In the genomic region with DNA sequence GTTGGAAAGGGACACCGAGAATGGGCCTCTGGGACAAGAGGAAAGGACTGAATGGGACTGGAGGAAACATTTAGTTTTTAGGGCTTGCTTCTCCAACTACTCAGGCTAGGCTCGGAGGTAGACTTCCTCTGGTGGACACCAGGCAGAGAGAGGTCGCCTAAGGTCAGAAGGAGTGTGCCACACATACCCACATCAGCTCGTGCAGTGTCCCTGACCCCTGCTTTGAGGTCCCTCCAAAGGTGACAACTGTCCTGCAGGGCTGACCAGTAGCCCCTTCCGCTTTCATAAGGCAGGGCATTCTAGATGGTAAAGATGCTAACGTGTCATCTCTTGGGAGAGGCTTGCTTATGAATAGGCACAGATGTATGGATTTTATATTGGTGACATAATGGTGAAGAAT, we compare ENCODE assay signal across 9 mouse cellular contexts. TPM values are rescaled to one million over a fixed set of nuclear protein-coding genes. Genes with fewer than 3 reads are reported as not detected.
DNase-seq lines count a peak whose midpoint lies in the region; ATAC-seq and TF ChIP-seq lines count a peak whose summit lies in the region.
"Had no signal": no experiment of that assay in that cellular context is flagged by ENCODE, and none has a peak within 500 bp of the region (broad histone marks: within the 10 kb centered on the region; RNA-seq: fewer than 3 reads in every experiment).

No protein-coding gene starts in this region.

- H3K79me2 ChIP-seq in MEL (ENCODE audit: control insufficient read depth, insufficient read depth, low read length, poor library complexity) = peaks cover 3% of the 10 kb centered on the region; the same call in 1 of the 2 replicates

- intact Hi-C loops in heart, postnatal 25 days (cut with DNase I) = loop anchor here (2.0 to 10.0 kb wide), 2 partner anchors 119 to 201 kb away; no protein-coding TSS in a partner anchor

- no peak overlapping the region for H3K27ac ChIP-seq in MEL (ENCODE audit: control insufficient read depth, low read depth, low read length)
- peak overlapping the region; percentile 94; the same call in 1 of the 2 replicates for H3K27ac ChIP-seq in hindbrain, embryonic 12.5 days
- H3K27ac ChIP-seq in midbrain, embryonic 10.5 days (replicated peaks) = peak overlapping the region; percentile 91

- WGBS in hindbrain, embryonic 12.5 days = 52% methylated on average over 6 of the region's 6 CpGs
- WGBS in midbrain, embryonic 10.5 days = 62% methylated on average over 6 of the region's 6 CpGs

- TF ChIP-seq POLR2A in MEL (IDR thresholded peaks at IDR 0.05; ENCODE audit: control insufficient read depth in 1 of 2, insufficient read depth in 1 of 2, low read depth in 1 of 2, low read length in 2 of 2, poor library complexity in 1 of 2) = no peak

- no peak for TF ChIP-seq EP300 in MEL (IDR thresholded peaks at IDR 0.05; ENCODE audit: low read depth in 1 of 2, low read length in 2 of 2)

- H3K4me3 ChIP-seq in MEL (ENCODE audit: control insufficient read depth in 1 of 2, insufficient read depth in 1 of 2, low read depth in 2 of 2, low read length in 2 of 2) = peak overlapping the region; percentile 27 to 30; a peak in 3 of 4 replicates
- no peak overlapping the region for H3K4me3 ChIP-seq in hindbrain, embryonic 12.5 days
- peak overlapping the region; percentile 66; the same call in 1 of the 2 replicates for H3K4me3 ChIP-seq in midbrain, embryonic 10.5 days

- TF ChIP-seq RAD21 in MEL (IDR thresholded peaks at IDR 0.05; ENCODE audit: low read depth, low read length) = no peak

- ATAC-seq in hindbrain, embryonic 12.5 days (ENCODE audit: low FRiP score) = no peak

- H3K9me3 ChIP-seq in MEL (replicated peaks; ENCODE audit: insufficient read depth, low read length) = no peaks in the 10 kb centered on the region
- H3K9me3 ChIP-seq in hindbrain, embryonic 12.5 days (replicated peaks) = no peaks in the 10 kb centered on the region
- no peaks in the 10 kb centered on the region for H3K9me3 ChIP-seq in midbrain, embryonic 10.5 days (replicated peaks)

- peaks cover 0 to 4% of the 10 kb centered on the region in 2 experiments; a peak in 1 of 4 replicates for H3K36me3 ChIP-seq in MEL (ENCODE audit: control insufficient read depth in 1 of 2, insufficient read depth in 2 of 2, low read length in 2 of 2)
- peaks cover 17% of the 10 kb centered on the region for H3K36me3 ChIP-seq in hindbrain, embryonic 12.5 days
- H3K36me3 ChIP-seq in midbrain, embryonic 10.5 days = peaks cover 20% of the 10 kb centered on the region

- peak overlapping the region; percentile 87 for H3K4me2 ChIP-seq in hindbrain, embryonic 12.5 days (replicated peaks)

- peaks cover 0 to 14% of the 10 kb centered on the region in 2 experiments; a peak in 2 of 4 replicates for H3K4me1 ChIP-seq in MEL (ENCODE audit: control insufficient read depth in 1 of 2, insufficient read depth in 2 of 2, low read length in 2 of 2)
- peaks cover 21% of the 10 kb centered on the region for H3K4me1 ChIP-seq in hindbrain, embryonic 12.5 days
- H3K4me1 ChIP-seq in midbrain, embryonic 10.5 days = peaks cover 26% of the 10 kb centered on the region

- TF ChIP-seq CTCF in MEL (IDR thresholded peaks at IDR 0.05 in 2 of 3, conservative IDR thresholded peaks at IDR 0.05 in 1 of 3; ENCODE audit: control insufficient read depth in 1 of 3, insufficient read depth in 1 of 3, low read depth in 2 of 3, low read length in 3 of 3, poor library complexity in 1 of 3, severe bottlenecking in 1 of 3) = no peak

- DNase-seq in heart, adult 11 months = peak; percentile 92
- no peak for DNase-seq in heart, postnatal 25 days (ENCODE audit: low spot score)
- no peak for DNase-seq in MEL (ENCODE audit: low read depth, low spot score)
- no peak for DNase-seq in midbrain, embryonic 10.5 days (ENCODE audit: low spot score)
- no peak for DNase-seq in gastrocnemius, postnatal 4 days (ENCODE audit: low spot score in 2 of 2)
- no peak for DNase-seq in left cerebral cortex, adult 18-20 months (ENCODE audit: low spot score in 2 of 2)
- no peak for DNase-seq in cerebellum, adult 9-10 months

- peak overlapping the region; percentile 64 for H3K9ac ChIP-seq in MEL (ENCODE audit: control insufficient read depth, low read depth, low read length, poor library complexity, severe bottlenecking)
- peak overlapping the region; percentile 23; the same call in 1 of the 2 replicates for H3K9ac ChIP-seq in hindbrain, embryonic 12.5 days

- peaks cover 2 to 8% of the 10 kb centered on the region in 2 experiments; a peak in 3 of 4 replicates for H3K27me3 ChIP-seq in MEL (ENCODE audit: control insufficient read depth in 1 of 2, insufficient read depth in 2 of 2, low read length in 2 of 2)
- no peaks in the 10 kb centered on the region for H3K27me3 ChIP-seq in hindbrain, embryonic 12.5 days
- no peaks in the 10 kb centered on the region for H3K27me3 ChIP-seq in midbrain, embryonic 10.5 days (ENCODE audit: low read depth, poor library complexity, severe bottlenecking)

TF ChIP-seq in MEL, 35 proteins besides CTCF, POLR2A, EP300 and RAD21:
- TF ChIP-seq MAX (IDR thresholded peaks at IDR 0.05; ENCODE audit: low read length) = no peak
- no peak for TF ChIP-seq MYC (IDR thresholded peaks at IDR 0.05; ENCODE audit: low read depth, low read length)
- TF ChIP-seq GABPA (IDR thresholded peaks at IDR 0.05; ENCODE audit: low read depth, low read length) = no peak
- no peak for TF ChIP-seq BHLHE40 (IDR thresholded peaks at IDR 0.05; ENCODE audit: borderline replicate concordance, low read depth, low read length)
- no peak for TF ChIP-seq SIN3A (IDR thresholded peaks at IDR 0.05; ENCODE audit: low read length)
- no peak for TF ChIP-seq ELF1 (IDR thresholded peaks at IDR 0.05; ENCODE audit: low read depth, low read length)
- no peak for TF ChIP-seq MAFK (IDR thresholded peaks at IDR 0.05; ENCODE audit: borderline replicate concordance, low read depth, low read length)
- no peak for TF ChIP-seq POLR2AphosphoS5 (IDR thresholded peaks at IDR 0.05; ENCODE audit: borderline replicate concordance, low read depth, low read length)
- TF ChIP-seq POLR2AphosphoS2 (IDR thresholded peaks at IDR 0.05; ENCODE audit: low read length) = no peak
- TF ChIP-seq TCF12 (IDR thresholded peaks at IDR 0.05; ENCODE audit: low read depth, low read length) = no peak
- no peak for TF ChIP-seq ETS1 (IDR thresholded peaks at IDR 0.05; ENCODE audit: low read depth, low read length)
- TF ChIP-seq ZC3H11A (IDR thresholded peaks at IDR 0.05; ENCODE audit: low read depth, low read length) = no peak
- TF ChIP-seq ZMIZ1 (IDR thresholded peaks at IDR 0.05; ENCODE audit: low read depth, low read length) = no peak
- TF ChIP-seq SMC3 (IDR thresholded peaks at IDR 0.05; ENCODE audit: low read depth, low read length) = no peak
- TF ChIP-seq TBP (IDR thresholded peaks at IDR 0.05; ENCODE audit: low read depth, low read length) = no peak
- TF ChIP-seq ZKSCAN1 (IDR thresholded peaks at IDR 0.05; ENCODE audit: low read depth, low read length) = no peak
- TF ChIP-seq RCOR1 (IDR thresholded peaks at IDR 0.05; ENCODE audit: low read depth, low read length) = no peak
- TF ChIP-seq NELFE (IDR thresholded peaks at IDR 0.05; ENCODE audit: low read depth, low read length) = no peak

RNA-seq across cellular contexts. Expression of gene Tex22, which starts 1.2 kb away (rescaled TPM):
- total RNA-seq in heart, postnatal 25 days (2021) = not detected
- 0.59 and 0.65 TPM in 2 replicates for total RNA-seq in MEL (2012; rRNA removed)
- polyA plus RNA-seq in MEL (2012; ENCODE audit: insufficient read depth in 1 of 2, insufficient read length in 2 of 2, low read depth in 1 of 2, low replicate concordance in 2 of 2, missing spikeins in 1 of 2) = under 1 TPM in 1 of 2 experiments, not detected in 1; 0.43 TPM
- polyA plus RNA-seq in hindbrain, embryonic 12.5 days (2016; fragmentation: Nextera tagmentation; extraction: Ambion mirVana) = not detected in 2 replicates
- not detected in 2 replicates for polyA plus RNA-seq in midbrain, embryonic 10.5 days (2016; fragmentation: Nextera tagmentation; extraction: Ambion mirVana)
- 1 to 10 TPM in 1 of 2 experiments, under 1 TPM in 1; 0.65 to 1.0 TPM for total RNA-seq in gastrocnemius, postnatal 4 days (2021)
- under 1 TPM; 0.44 to 0.73 TPM for total RNA-seq in left cerebral cortex, adult 18-20 months (2021)
- polyA plus RNA-seq: cortical plate, adult 2 months had no signal

RNA-seq across cellular contexts. Expression of gene Mta1, which starts 22.6 kb away (rescaled TPM):
- 10 to 100 TPM; 48.4 to 49.3 TPM for total RNA-seq in heart, postnatal 25 days (2021)
- total RNA-seq in MEL (2012; rRNA removed) = 99.5 and 102 TPM in 2 replicates
- 100 to 1,000 TPM in 1 of 2 experiments, 10 to 100 TPM in 1; 69.0 to 410 TPM for polyA plus RNA-seq in MEL (2012; ENCODE audit: insufficient read depth in 1 of 2, insufficient read length in 2 of 2, low read depth in 1 of 2, low replicate concordance in 2 of 2, missing spikeins in 1 of 2)
- 16.9 and 18.9 TPM in 2 replicates for polyA plus RNA-seq in hindbrain, embryonic 12.5 days (2016; fragmentation: Nextera tagmentation; extraction: Ambion mirVana)
- 18.3 and 20.5 TPM in 2 replicates for polyA plus RNA-seq in midbrain, embryonic 10.5 days (2016; fragmentation: Nextera tagmentation; extraction: Ambion mirVana)
- total RNA-seq in gastrocnemius, postnatal 4 days (2021) = 10 to 100 TPM; 68.8 to 71.8 TPM
- total RNA-seq in left cerebral cortex, adult 18-20 months (2021) = 10 to 100 TPM; 71.5 to 71.9 TPM
